Comparison of ENCODE assay signal across 20 mouse cellular contexts in the genomic region with DNA sequence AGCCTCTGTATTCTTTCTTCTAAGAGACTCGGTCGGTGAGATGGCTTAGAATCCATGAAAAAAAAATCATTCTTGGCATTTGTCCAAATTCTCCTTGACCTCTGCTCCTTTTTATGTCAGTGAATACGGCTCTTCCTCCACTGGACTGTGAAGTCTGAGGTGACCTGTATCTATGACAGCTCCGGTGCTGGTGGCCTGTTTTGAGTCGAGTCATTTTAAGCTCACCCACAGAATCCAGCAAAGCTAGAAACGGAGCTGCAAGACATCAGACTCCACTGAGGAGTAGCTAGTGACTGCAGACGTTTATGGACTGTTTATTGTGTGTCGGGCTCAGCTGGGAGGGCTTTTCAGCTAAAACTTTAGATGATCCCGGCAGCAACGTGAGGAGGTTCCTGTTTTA. TPM values are rescaled to one million over a fixed set of nuclear protein-coding genes. Genes with fewer than 3 reads are reported as not detected.
DNase-seq lines count a peak whose midpoint lies in the region; ATAC-seq and TF ChIP-seq lines count a peak whose summit lies in the region.
"Had no signal": no experiment of that assay in that cellular context is flagged by ENCODE, and none has a peak within 500 bp of the region (broad histone marks: within the 10 kb centered on the region; RNA-seq: fewer than 3 reads in every experiment).

No protein-coding gene starts in this region.

- H3K4me3 ChIP-seq in liver, adult 2 months (ENCODE audit: insufficient read depth, low read depth, low read length): no peak overlapping the region
- no peak overlapping the region for H3K4me3 ChIP-seq in embryonic fibroblast, embryonic 13.5 days (ENCODE audit: insufficient read depth, low read length)
- H3K4me3 ChIP-seq: embryonic facial prominence, embryonic 13.5 days; forebrain, embryonic 10.5 days; hindbrain, embryonic 13.5 days; stomach, embryonic 15.5 days had no signal

- no peaks in the 10 kb centered on the region for H3K36me3 ChIP-seq in liver, adult 2 months (ENCODE audit: control insufficient read depth, insufficient read depth, low read length)
- H3K36me3 ChIP-seq: embryonic facial prominence, embryonic 13.5 days; forebrain, embryonic 10.5 days; hindbrain, embryonic 13.5 days; stomach, embryonic 15.5 days had no signal

- no peak overlapping the region for H3K9ac ChIP-seq in liver, adult 2 months (ENCODE audit: low read depth, low read length)
- H3K9ac ChIP-seq: embryonic facial prominence, embryonic 13.5 days; hindbrain, embryonic 13.5 days; stomach, embryonic 15.5 days had no signal

- ATAC-seq in frontal cortex, adult (ENCODE audit: low TSS enrichment): peak; percentile 62
- ATAC-seq: activated CD4-positive, CD25-positive, alpha-beta regulatory T cell, adult 4 months; Patski had no signal

- no peaks in the 10 kb centered on the region for H3K4me1 ChIP-seq in liver, adult 2 months (ENCODE audit: control insufficient read depth, insufficient read depth, low read length)
- H3K4me1 ChIP-seq in embryonic fibroblast, embryonic 13.5 days (ENCODE audit: control insufficient read depth, insufficient read depth, low read length): peaks cover 10% of the 10 kb centered on the region
- H3K4me1 ChIP-seq: stomach, embryonic 15.5 days had no signal

- H3K27me3 ChIP-seq in liver, adult 2 months (ENCODE audit: control insufficient read depth, insufficient read depth, low read length): no peaks in the 10 kb centered on the region
- H3K27me3 ChIP-seq: Patski; stomach, embryonic 15.5 days had no signal

- TF ChIP-seq POLR2A in liver, adult 2 months (IDR thresholded peaks at IDR 0.05; ENCODE audit: extremely low read depth, insufficient read depth, low read length): no peak
- no peak for TF ChIP-seq POLR2A in embryonic fibroblast, embryonic 13.5 days (IDR thresholded peaks at IDR 0.05; ENCODE audit: low read depth, low read length)

- H3K27ac ChIP-seq in liver, adult 2 months (replicated peaks; ENCODE audit: insufficient read depth, low read depth, low read length): no peak overlapping the region
- peak overlapping the region; percentile 50 for H3K27ac ChIP-seq in embryonic fibroblast, embryonic 13.5 days (ENCODE audit: insufficient read depth, low read length)
- H3K27ac ChIP-seq: embryonic facial prominence, embryonic 13.5 days; forebrain, embryonic 10.5 days; hindbrain, embryonic 13.5 days; stomach, embryonic 15.5 days had no signal

- WGBS in liver, adult 2 months: 37% methylated on average over 10 of the region's 10 CpGs

- DNase-seq in frontal cortex, adult 2 months (ENCODE audit: extremely low spot score in 1 of 2, low spot score in 1 of 2): no peak
- DNase-seq in liver, adult 2 months (ENCODE audit: extremely low read depth, low read depth, low spot score): peak; percentile 24
- DNase-seq in liver: no peak
- peak; percentile 30 for DNase-seq in retina, postnatal 1 day
- no peak for DNase-seq in left cerebral cortex, adult 11 months (ENCODE audit: low spot score)
- DNase-seq: B cell, adult 2 months; cerebellum, adult 2 months; gastrocnemius, postnatal 25 days; kidney, adult 18-20 months; lung, postnatal 36 days; spleen, adult 18-20 months; thymus, adult 2 months had no signal

- TF ChIP-seq CTCF in liver, adult 2 months (IDR thresholded peaks at IDR 0.05; ENCODE audit: low read depth, low read length): no peak
- TF ChIP-seq CTCF in embryonic fibroblast, embryonic 13.5 days (IDR thresholded peaks at IDR 0.05; ENCODE audit: borderline replicate concordance, insufficient read depth, low read length): no peak

- H3K79me2 ChIP-seq in liver, adult 2 months (ENCODE audit: control insufficient read depth, insufficient read depth, low read length): no peaks in the 10 kb centered on the region

RNA-seq across cellular contexts. Expression of a gene that starts 19.1 kb away (rescaled TPM):
- polyA plus RNA-seq in frontal cortex, adult 2 months (2012; rRNA removed): 31.7 and 32.8 TPM in 2 replicates
- total RNA-seq in liver, adult 2 months (2014; rRNA removed): 23.5 and 29.6 TPM in 2 replicates
- 9.5 and 9.6 TPM in 2 replicates for polyA plus RNA-seq in liver, adult 2 months (2012; rRNA removed)
- 24.3 and 25.5 TPM in 2 replicates for polyA plus RNA-seq in embryonic fibroblast, embryonic 13.5 days (2011; ENCODE audit: insufficient read length, low read depth, missing spikeins)

RNA-seq across cellular contexts. Expression of a gene that starts 19.3 kb away (rescaled TPM):
- 7.7 and 8.1 TPM in 2 replicates for polyA plus RNA-seq in frontal cortex, adult 2 months (2012; rRNA removed)
- 2.3 and 2.5 TPM in 2 replicates for total RNA-seq in liver, adult 2 months (2014; rRNA removed)
- 1.8 and 2.9 TPM in 2 replicates for polyA plus RNA-seq in liver, adult 2 months (2012; rRNA removed)
- polyA plus RNA-seq in embryonic fibroblast, embryonic 13.5 days (2011; ENCODE audit: insufficient read length, low read depth, missing spikeins): 7.8 and 8.1 TPM in 2 replicates

Comparison
In these comparisons a context has a peak if more than half of its experiments do, and no peak if none do; other contexts are left out.
1. DNase-seq: peak in liver, adult 2 months (single experiment) and retina, postnatal 1 day (single experiment); none in frontal cortex, adult 2 months (0 of 2), liver (single experiment) and left cerebral cortex, adult 11 months (single experiment).